Mouse (Mus musculus): ENCODE data around the gene Wfikkn2. TPM values are rescaled to one million over a fixed set of nuclear protein-coding genes. Genes with fewer than 3 reads are reported as not detected.
A peak's percentile ranks its signal among the peaks of the same experiment; 100 is the strongest.

The Wfikkn2 gene
- polyA plus RNA-seq, 1 experiment, result 0.16 TPM

GRCm38 (mm10) chr11:94238786-94239185, 7.0 kb downstream of the Wfikkn2 start:
- H3K4me3 ChIP-seq (ENCODE audit: low read depth, low read length), result no peak overlapping the region
- H3K9me3 ChIP-seq (replicated peaks; ENCODE audit: control insufficient read depth, insufficient read depth, low read length, poor library complexity, severe bottlenecking), result no peaks in the 10 kb centered on the region
- H3K9ac ChIP-seq (ENCODE audit: low read depth, poor library complexity, severe bottlenecking), result no peak overlapping the region
- H3K27ac ChIP-seq (ENCODE audit: insufficient read depth, low read length), result no peak overlapping the region
- no peaks in the 10 kb centered on the region for H3K36me3 ChIP-seq (ENCODE audit: control insufficient read depth, insufficient read depth, low read length, poor library complexity, severe bottlenecking)
- H3K4me1 ChIP-seq (ENCODE audit: control insufficient read depth, insufficient read depth, low read length), result no peaks in the 10 kb centered on the region
- no peak for TF ChIP-seq POLR2A (IDR thresholded peaks at IDR 0.05; ENCODE audit: insufficient read depth, low read length)
- no peak for TF ChIP-seq CTCF (IDR thresholded peaks at IDR 0.05; ENCODE audit: low read depth, low read length)
- TF ChIP-seq EP300 (IDR thresholded peaks at IDR 0.05; ENCODE audit: insufficient read depth, low read depth, low read length), result no peak
- H3K27me3 ChIP-seq (ENCODE audit: control insufficient read depth, insufficient read depth, low read length, poor library complexity, severe bottlenecking), result no peaks in the 10 kb centered on the region

- no peak overlapping the region for H3K4me3 ChIP-seq (ENCODE audit: low read depth, low read length)
- H3K27me3 ChIP-seq (ENCODE audit: control insufficient read depth, insufficient read depth, low read length, poor library complexity, severe bottlenecking), result no peaks in the 10 kb centered on the region
- H3K9ac ChIP-seq (ENCODE audit: low read depth, poor library complexity, severe bottlenecking), result no peak overlapping the region
- no peak overlapping the region for H3K27ac ChIP-seq (ENCODE audit: insufficient read depth, low read length)
- H3K9me3 ChIP-seq (replicated peaks; ENCODE audit: control insufficient read depth, insufficient read depth, low read length, poor library complexity, severe bottlenecking), result no peaks in the 10 kb centered on the region
- TF ChIP-seq POLR2A (IDR thresholded peaks at IDR 0.05; ENCODE audit: insufficient read depth, low read length) (no peak), CTCF (IDR thresholded peaks at IDR 0.05; ENCODE audit: low read depth, low read length) (peak; percentile 86)
- H3K36me3 ChIP-seq (ENCODE audit: control insufficient read depth, insufficient read depth, low read length, poor library complexity, severe bottlenecking), result no peaks in the 10 kb centered on the region
- H3K4me1 ChIP-seq (ENCODE audit: control insufficient read depth, insufficient read depth, low read length), result no peaks in the 10 kb centered on the region
Observed at GRCm38 (mm10) chr11:94236074-94236473, 9.7 kb downstream of the Wfikkn2 start.

- Histone ChIP-seq H3K9ac (ENCODE audit: low read depth, poor library complexity, severe bottlenecking) (no peak overlapping the region), H3K9me3 (replicated peaks; ENCODE audit: control insufficient read depth, insufficient read depth, low read length, poor library complexity, severe bottlenecking) (no peaks in the 10 kb centered on the region), H3K4me1 (ENCODE audit: control insufficient read depth, insufficient read depth, low read length) (no peaks in the 10 kb centered on the region), H3K4me3 (ENCODE audit: low read depth, low read length) (no peak overlapping the region), H3K27me3 (ENCODE audit: control insufficient read depth, insufficient read depth, low read length, poor library complexity, severe bottlenecking) (no peaks in the 10 kb centered on the region), H3K27ac (ENCODE audit: insufficient read depth, low read length) (no peak overlapping the region), H3K36me3 (ENCODE audit: control insufficient read depth, insufficient read depth, low read length, poor library complexity, severe bottlenecking) (no peaks in the 10 kb centered on the region)
- TF ChIP-seq POLR2A (IDR thresholded peaks at IDR 0.05; ENCODE audit: insufficient read depth, low read length) (no peak), EP300 (IDR thresholded peaks at IDR 0.05; ENCODE audit: insufficient read depth, low read depth, low read length) (no peak), CTCF (IDR thresholded peaks at IDR 0.05; ENCODE audit: low read depth, low read length) (no peak)
Observed at GRCm38 (mm10) chr11:94234857-94235256, 10.9 kb downstream of the Wfikkn2 start.

DNA sequence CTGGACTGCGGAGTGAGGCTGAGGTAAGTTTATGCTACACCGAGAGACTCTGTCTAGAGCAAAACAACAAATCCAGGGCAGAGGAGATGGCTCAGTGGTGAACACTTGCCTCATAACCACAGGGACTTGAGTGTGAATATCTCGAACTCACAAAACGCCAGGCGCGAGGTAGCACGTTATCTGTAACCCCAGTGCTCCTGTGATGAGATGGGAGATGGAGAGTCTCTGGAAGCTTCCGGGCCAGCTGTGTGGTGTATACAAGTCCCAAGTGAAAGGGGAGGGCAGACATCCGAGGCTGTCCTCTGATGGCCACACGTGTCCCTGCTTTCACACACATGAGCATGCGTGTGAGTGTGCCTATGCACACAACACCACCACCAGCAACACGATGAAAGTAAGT, 11.4 kb downstream of the Wfikkn2 start:
- no peaks in the 10 kb centered on the region for H3K4me1 ChIP-seq (ENCODE audit: control insufficient read depth, insufficient read depth, low read length)
- H3K27me3 ChIP-seq (ENCODE audit: control insufficient read depth, insufficient read depth, low read length, poor library complexity, severe bottlenecking), result no peaks in the 10 kb centered on the region
- no peaks in the 10 kb centered on the region for H3K36me3 ChIP-seq (ENCODE audit: control insufficient read depth, insufficient read depth, low read length, poor library complexity, severe bottlenecking)
- no peak for TF ChIP-seq POLR2A (IDR thresholded peaks at IDR 0.05; ENCODE audit: insufficient read depth, low read length)
- TF ChIP-seq CTCF (IDR thresholded peaks at IDR 0.05; ENCODE audit: low read depth, low read length), result no peak
- TF ChIP-seq EP300 (IDR thresholded peaks at IDR 0.05; ENCODE audit: insufficient read depth, low read depth, low read length), result no peak
- H3K4me3 ChIP-seq (ENCODE audit: low read depth, low read length), result no peak overlapping the region
- H3K27ac ChIP-seq (ENCODE audit: insufficient read depth, low read length), result no peak overlapping the region
- no peak overlapping the region for H3K9ac ChIP-seq (ENCODE audit: low read depth, poor library complexity, severe bottlenecking)
- H3K9me3 ChIP-seq (replicated peaks; ENCODE audit: control insufficient read depth, insufficient read depth, low read length, poor library complexity, severe bottlenecking), result no peaks in the 10 kb centered on the region

- H3K9ac ChIP-seq (ENCODE audit: low read depth, poor library complexity, severe bottlenecking), result no peak overlapping the region
- H3K4me3 ChIP-seq (ENCODE audit: low read depth, low read length), result no peak overlapping the region
- no peaks in the 10 kb centered on the region for H3K36me3 ChIP-seq (ENCODE audit: control insufficient read depth, insufficient read depth, low read length, poor library complexity, severe bottlenecking)
- no peak for TF ChIP-seq POLR2A (IDR thresholded peaks at IDR 0.05; ENCODE audit: insufficient read depth, low read length)
- no peaks in the 10 kb centered on the region for H3K27me3 ChIP-seq (ENCODE audit: control insufficient read depth, insufficient read depth, low read length, poor library complexity, severe bottlenecking)
- no peaks in the 10 kb centered on the region for H3K4me1 ChIP-seq (ENCODE audit: control insufficient read depth, insufficient read depth, low read length)
- no peak overlapping the region for H3K27ac ChIP-seq (ENCODE audit: insufficient read depth, low read length)
- H3K9me3 ChIP-seq (replicated peaks; ENCODE audit: control insufficient read depth, insufficient read depth, low read length, poor library complexity, severe bottlenecking), result no peaks in the 10 kb centered on the region
Observed at GRCm38 (mm10) chr11:94233405-94233804, 12.4 kb downstream of the Wfikkn2 start.

GRCm38 (mm10) chr11:94231821-94232552, 13.8 kb downstream of the Wfikkn2 start:
- Histone ChIP-seq H3K36me3 (ENCODE audit: control insufficient read depth, insufficient read depth, low read length, poor library complexity, severe bottlenecking) (no peaks in the 10 kb centered on the region), H3K4me1 (ENCODE audit: control insufficient read depth, insufficient read depth, low read length) (no peaks in the 10 kb centered on the region), H3K9me3 (replicated peaks; ENCODE audit: control insufficient read depth, insufficient read depth, low read length, poor library complexity, severe bottlenecking) (no peaks in the 10 kb centered on the region), H3K27me3 (ENCODE audit: control insufficient read depth, insufficient read depth, low read length, poor library complexity, severe bottlenecking) (no peaks in the 10 kb centered on the region), H3K27ac (ENCODE audit: insufficient read depth, low read length) (no peak overlapping the region), H3K9ac (ENCODE audit: low read depth, poor library complexity, severe bottlenecking) (no peak overlapping the region), H3K4me3 (ENCODE audit: low read depth, low read length) (no peak overlapping the region)
- no peak for TF ChIP-seq CTCF (IDR thresholded peaks at IDR 0.05; ENCODE audit: low read depth, low read length)
- TF ChIP-seq EP300 (IDR thresholded peaks at IDR 0.05; ENCODE audit: insufficient read depth, low read depth, low read length), result no peak
- no peak for TF ChIP-seq POLR2A (IDR thresholded peaks at IDR 0.05; ENCODE audit: insufficient read depth, low read length)
